Mouse (Mus musculus): ENCODE data around the gene She.
"Not testable (repeated sequence)": the region's sequence is repeated elsewhere in the genome, so short reads cannot be mapped to it uniquely, and the experiment has no call there.

Gene She

GRCm38 (mm10) chr3:89863276-89863675 is 32.1 kb downstream of the She start:
- DNase-seq (ENCODE audit: low spot score in 2 of 2), result not testable (repeated sequence)

- no peak for DNase-seq (ENCODE audit: low spot score in 2 of 2)
Measured at GRCm38 (mm10) chr3:89863716-89864509, 32.7 kb downstream of the She start.

GRCm38 (mm10) chr3:89865020-89865419 is 33.9 kb downstream of the She start:
- DNase-seq (ENCODE audit: low spot score in 2 of 2), result no peak

- no peak for DNase-seq (ENCODE audit: low spot score in 2 of 2)
Measured at GRCm38 (mm10) chr3:89865764-89866163, 34.6 kb downstream of the She start.

GRCm38 (mm10) chr3:89867651-89868050 is 36.5 kb downstream of the She start:
- no peak for DNase-seq (ENCODE audit: low spot score in 2 of 2)

- DNase-seq (ENCODE audit: low spot score in 2 of 2), result no peak
Measured at GRCm38 (mm10) chr3:89868357-89868756, 37.2 kb downstream of the She start.

- no peak for DNase-seq (ENCODE audit: low spot score in 2 of 2)
Measured at GRCm38 (mm10) chr3:89868956-89869355, 37.8 kb downstream of the She start.

GRCm38 (mm10) chr3:89869556-89869955 is 38.4 kb downstream of the She start:
- DNase-seq (ENCODE audit: low spot score in 2 of 2), result no peak

GRCm38 (mm10) chr3:89870472-89871271 is 39.5 kb downstream of the She start:
- no peak for DNase-seq (ENCODE audit: low spot score in 2 of 2)

GRCm38 (mm10) chr3:89871339-89871914 is 40.3 kb downstream of the She start:
- no peak for DNase-seq (ENCODE audit: low spot score in 2 of 2)

GRCm38 (mm10) chr3:89872209-89872608 is 41.0 kb downstream of the She start:
- DNase-seq (ENCODE audit: low spot score in 2 of 2), result no peak

GRCm38 (mm10) chr3:89872684-89873083 is 41.5 kb downstream of the She start:
- no peak for DNase-seq (ENCODE audit: low spot score in 2 of 2)

GRCm38 (mm10) chr3:89874076-89874475 is 42.9 kb downstream of the She start:
- no peak for DNase-seq (ENCODE audit: low spot score in 2 of 2)

- DNase-seq (ENCODE audit: low spot score in 2 of 2), result no peak
Measured at GRCm38 (mm10) chr3:89875021-89875420, 43.9 kb downstream of the She start.

GRCm38 (mm10) chr3:89875781-89876180 is 44.6 kb downstream of the She start:
- no peak for DNase-seq (ENCODE audit: low spot score in 2 of 2)

- DNase-seq (ENCODE audit: low spot score in 2 of 2), result no peak
Measured at GRCm38 (mm10) chr3:89876469-89876868, 45.3 kb downstream of the She start.

GRCm38 (mm10) chr3:89877129-89877528 is 46.0 kb downstream of the She start:
- no peak for DNase-seq (ENCODE audit: low spot score in 2 of 2)

- no peak for DNase-seq (ENCODE audit: low spot score in 2 of 2)
Measured at GRCm38 (mm10) chr3:89878456-89878855, 47.3 kb downstream of the She start.

GRCm38 (mm10) chr3:89879326-89879725 is 48.2 kb downstream of the She start:
- DNase-seq (ENCODE audit: low spot score in 2 of 2), result no peak

GRCm38 (mm10) chr3:89880036-89880851 is 49.1 kb downstream of the She start:
- no peak for DNase-seq (ENCODE audit: low spot score in 2 of 2)

GRCm38 (mm10) chr3:89882556-89883181 is 51.5 kb downstream of the She start:
- DNase-seq (ENCODE audit: low spot score in 2 of 2), result no peak
